Mouse (Mus musculus): Measurements from ENCODE around the gene Trrap. TPM values are rescaled to one million over a fixed set of nuclear protein-coding genes. Genes with fewer than 3 reads are reported as not detected.
A peak's percentile ranks its signal among the peaks of the same experiment; 100 is the strongest.

Gene Trrap
- polyA plus RNA-seq, 1 experiment, result 43.0 TPM

DNA sequence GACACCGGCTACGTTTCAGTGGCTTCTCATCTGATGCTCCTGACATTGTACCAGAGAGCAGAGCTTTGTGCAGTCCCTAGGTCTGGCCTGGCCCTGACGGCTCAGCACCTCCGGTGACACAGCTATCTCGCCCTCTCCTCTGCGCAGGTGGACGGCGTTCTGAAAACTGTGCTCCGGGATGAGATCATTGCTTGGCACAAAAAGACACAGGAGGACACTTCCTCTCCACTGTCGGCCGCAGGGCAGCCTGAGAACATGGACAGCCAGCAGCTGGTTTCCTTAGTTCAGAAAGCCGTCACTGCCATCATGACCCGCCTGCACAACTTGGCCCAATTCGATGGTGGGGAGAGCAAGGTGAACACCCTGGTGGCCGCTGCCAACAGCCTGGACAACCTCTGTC lies 91.0 kb downstream of the Trrap start:
- peaks cover 9% of the 10 kb centered on the region; the same call in 1 of the 2 replicates for H3K4me1 ChIP-seq
- H3K27me3 ChIP-seq (replicated peaks), result no peaks in the 10 kb centered on the region
- TF ChIP-seq GATA1 (IDR thresholded peaks at IDR 0.05; ENCODE audit: borderline replicate concordance, low read length) (no peak), FLI1 (IDR thresholded peaks at IDR 0.05; ENCODE audit: low read length) (no peak)
- H3K36me3 ChIP-seq (replicated peaks; ENCODE audit: low read length), result peaks cover 78% of the 10 kb centered on the region
- H3K9me3 ChIP-seq, result peaks cover 6% of the 10 kb centered on the region
- no peak overlapping the region for H3K4me3 ChIP-seq (replicated peaks)

DNA sequence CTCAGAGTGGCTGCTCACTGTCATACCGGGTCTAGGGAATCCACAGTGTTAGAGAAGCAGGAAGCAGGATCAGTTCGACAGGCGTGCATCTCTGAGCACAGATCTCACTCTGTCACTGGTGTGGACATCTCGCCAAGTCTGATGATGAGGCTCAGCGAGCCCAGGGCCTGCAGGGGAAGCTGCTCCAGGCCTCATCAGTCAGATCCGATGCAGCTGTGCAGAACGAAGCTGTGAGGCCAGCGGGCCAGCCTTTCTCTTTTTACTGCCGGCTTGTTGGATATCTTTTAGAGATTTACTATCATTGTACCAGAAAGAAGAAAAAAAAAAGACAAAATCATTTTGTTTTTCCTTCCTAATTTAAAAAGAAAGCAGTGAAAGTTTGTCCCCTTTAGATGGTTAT lies 91.8 kb downstream of the Trrap start:
- no peaks in the 10 kb centered on the region for H3K27me3 ChIP-seq (replicated peaks)
- peaks cover 6% of the 10 kb centered on the region for H3K9me3 ChIP-seq
- no peak overlapping the region for H3K4me3 ChIP-seq (replicated peaks)
- H3K36me3 ChIP-seq (replicated peaks; ENCODE audit: low read length), result peaks cover 71% of the 10 kb centered on the region
- TF ChIP-seq FLI1 (IDR thresholded peaks at IDR 0.05; ENCODE audit: low read length), result no peak
- no peak for TF ChIP-seq GATA1 (IDR thresholded peaks at IDR 0.05; ENCODE audit: borderline replicate concordance, low read length)
- H3K4me1 ChIP-seq, result peaks cover 9% of the 10 kb centered on the region; the same call in 1 of the 2 replicates

DNA sequence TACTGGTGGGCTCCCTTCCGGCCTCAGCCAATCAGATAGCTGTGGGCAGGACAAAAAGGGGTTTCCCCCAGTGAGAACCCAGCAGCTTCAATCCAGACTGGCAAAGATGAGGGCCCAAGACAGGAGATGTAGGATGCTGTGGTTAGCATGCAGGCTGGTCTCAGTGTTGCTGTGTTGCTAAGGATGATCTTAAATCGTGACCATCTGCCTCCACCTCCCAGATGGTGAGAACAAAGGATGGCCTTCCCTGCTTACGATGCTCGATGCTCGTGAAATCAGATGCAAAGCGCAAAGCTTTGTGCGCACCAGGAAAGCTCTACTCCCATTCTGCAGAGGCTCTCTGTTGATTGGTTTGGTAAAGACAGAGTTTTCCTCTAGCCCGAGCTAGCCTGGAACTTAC lies 93.4 kb downstream of the Trrap start:
- peak overlapping the region; percentile 33 for H3K4me3 ChIP-seq (replicated peaks)
- peaks cover 6% of the 10 kb centered on the region for H3K9me3 ChIP-seq
- TF ChIP-seq FLI1 (IDR thresholded peaks at IDR 0.05; ENCODE audit: low read length), result no peak
- no peak for TF ChIP-seq GATA1 (IDR thresholded peaks at IDR 0.05; ENCODE audit: borderline replicate concordance, low read length)
- no peaks in the 10 kb centered on the region for H3K27me3 ChIP-seq (replicated peaks)
- H3K4me1 ChIP-seq, result peaks cover 8% of the 10 kb centered on the region
- H3K36me3 ChIP-seq (replicated peaks; ENCODE audit: low read length), result peaks cover 55% of the 10 kb centered on the region

DNA sequence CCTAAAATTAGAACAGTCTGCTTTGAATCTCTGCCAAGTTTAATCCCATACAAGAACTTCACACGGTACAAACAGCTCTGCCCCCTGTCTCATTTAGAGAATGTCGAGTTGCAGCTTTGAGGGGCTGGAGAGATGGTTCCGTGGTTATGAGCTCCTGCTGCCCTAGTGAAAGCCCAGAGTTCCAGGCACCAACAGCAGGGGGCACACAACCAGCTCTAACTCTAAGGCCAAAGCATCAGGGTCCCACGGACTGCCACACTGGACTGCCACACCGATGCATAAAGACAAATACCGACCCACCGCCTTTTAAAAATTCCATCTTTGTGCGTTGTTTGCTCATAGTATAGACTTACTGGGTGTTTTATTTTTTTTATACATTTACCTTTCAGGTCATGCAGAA lies 99.4 kb downstream of the Trrap start:
- H3K36me3 ChIP-seq (replicated peaks; ENCODE audit: low read length), result peaks cover 26% of the 10 kb centered on the region
- TF ChIP-seq FLI1 (IDR thresholded peaks at IDR 0.05; ENCODE audit: low read length) (no peak), GATA1 (IDR thresholded peaks at IDR 0.05; ENCODE audit: borderline replicate concordance, low read length) (no peak)
- no peaks in the 10 kb centered on the region for H3K27me3 ChIP-seq (replicated peaks)
- H3K9me3 ChIP-seq, result no peaks in the 10 kb centered on the region; the same call in 1 of the 2 replicates
- H3K4me1 ChIP-seq, result peaks cover 45% of the 10 kb centered on the region
- no peak overlapping the region for H3K4me3 ChIP-seq (replicated peaks)

DNA sequence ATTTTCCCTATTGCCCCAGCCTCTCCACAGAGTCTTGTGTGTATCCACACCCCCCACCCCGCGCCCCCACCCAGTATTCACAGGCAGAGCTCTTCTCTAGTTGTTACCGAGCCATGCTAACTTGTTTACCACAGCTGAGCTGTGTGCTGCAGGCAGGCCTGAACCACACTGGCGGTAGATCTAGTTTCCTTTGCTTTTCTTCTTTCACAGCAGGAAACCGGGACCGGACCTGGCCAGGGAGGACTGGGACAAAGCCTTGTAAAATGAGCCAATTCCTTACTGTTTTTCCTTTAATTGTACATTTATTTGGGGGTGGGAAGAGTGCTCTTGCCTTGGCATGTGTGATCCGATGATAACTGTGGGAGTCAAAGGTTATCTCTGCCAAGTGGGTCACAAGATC lies 101.9 kb downstream of the Trrap start:
- no peak for TF ChIP-seq GATA1 (IDR thresholded peaks at IDR 0.05; ENCODE audit: borderline replicate concordance, low read length)
- TF ChIP-seq FLI1 (IDR thresholded peaks at IDR 0.05; ENCODE audit: low read length), result no peak
- Histone ChIP-seq H3K9me3 (no peaks in the 10 kb centered on the region; the same call in 1 of the 2 replicates), H3K36me3 (replicated peaks; ENCODE audit: low read length) (peaks cover 26% of the 10 kb centered on the region), H3K4me3 (replicated peaks) (peak overlapping the region; percentile 78), H3K4me1 (peaks cover 56% of the 10 kb centered on the region), H3K27me3 (replicated peaks) (peaks cover 7% of the 10 kb centered on the region)

DNA sequence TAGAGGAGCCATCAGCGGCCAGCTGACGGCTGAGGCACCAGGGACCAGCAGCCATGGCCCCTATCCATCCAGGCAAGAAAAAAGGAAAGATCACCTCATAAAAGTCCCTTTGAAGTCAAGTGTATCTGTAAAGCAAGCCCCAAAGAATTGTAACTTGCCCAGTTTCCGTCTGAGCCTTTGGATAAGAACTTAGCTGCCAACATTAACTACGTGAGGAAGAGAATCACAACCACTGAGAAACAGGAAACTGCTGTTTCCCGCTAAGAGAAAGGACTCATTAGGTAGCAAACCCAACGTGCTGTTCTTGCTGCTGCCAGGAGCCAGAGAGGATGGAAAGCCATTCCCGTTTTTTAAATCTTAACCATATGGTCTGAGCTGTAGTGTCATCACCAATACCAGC lies 103.2 kb downstream of the Trrap start:
- peak; percentile 25; the same call in 1 of the 2 replicates for TF ChIP-seq FLI1 (IDR thresholded peaks at IDR 0.05; ENCODE audit: low read length)
- no peak for TF ChIP-seq GATA1 (IDR thresholded peaks at IDR 0.05; ENCODE audit: borderline replicate concordance, low read length)
- Histone ChIP-seq H3K4me1 (peaks cover 68% of the 10 kb centered on the region), H3K9me3 (no peaks in the 10 kb centered on the region; the same call in 1 of the 2 replicates), H3K27me3 (replicated peaks) (peaks cover 10% of the 10 kb centered on the region), H3K4me3 (replicated peaks) (peak overlapping the region; percentile 28), H3K36me3 (replicated peaks; ENCODE audit: low read length) (peaks cover 26% of the 10 kb centered on the region)

DNA sequence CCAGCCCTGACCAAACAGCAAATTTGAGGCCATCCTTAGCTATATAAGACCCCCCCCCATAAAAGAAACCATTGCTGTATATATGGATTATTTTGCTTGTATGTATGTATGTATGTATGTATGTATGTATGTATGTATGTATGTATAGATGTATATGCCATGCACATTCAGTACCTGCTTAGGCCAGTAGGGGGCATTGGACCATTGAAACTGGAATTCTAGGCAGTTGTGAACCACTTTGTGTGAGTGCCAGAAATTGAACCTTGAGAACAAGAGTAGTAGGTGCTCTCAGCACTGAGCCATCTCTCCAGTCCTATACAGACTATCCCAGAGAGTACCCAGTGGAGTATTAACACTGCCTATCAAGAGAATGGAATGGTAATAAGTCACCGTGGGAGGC lies 104.2 kb downstream of the Trrap start:
- H3K36me3 ChIP-seq (replicated peaks; ENCODE audit: low read length), result peaks cover 25% of the 10 kb centered on the region

DNA sequence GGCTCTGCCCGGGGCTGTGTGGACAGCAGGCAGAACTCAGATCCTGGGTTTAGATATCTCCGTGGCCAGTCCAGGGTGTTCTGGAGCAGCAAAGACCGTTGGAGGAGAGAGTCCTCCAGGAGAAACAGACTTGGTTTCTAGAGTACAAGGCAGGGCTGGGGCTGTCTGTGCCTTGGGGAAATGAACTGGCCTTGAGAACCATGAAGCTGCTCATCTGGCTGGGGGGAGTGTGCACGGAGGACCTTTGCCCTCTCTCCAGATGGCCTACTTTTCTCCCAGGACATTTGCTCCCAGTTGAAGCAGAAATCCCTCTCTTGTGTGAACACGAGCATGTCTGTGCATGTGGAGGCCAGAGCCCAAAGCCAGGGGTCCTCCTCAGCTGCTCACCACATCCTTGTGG lies 104.8 kb downstream of the Trrap start:
- Histone ChIP-seq H3K4me1 (peaks cover 63% of the 10 kb centered on the region), H3K4me3 (replicated peaks) (no peak overlapping the region)
- no peak for TF ChIP-seq GATA1 (IDR thresholded peaks at IDR 0.05; ENCODE audit: borderline replicate concordance, low read length)
- no peak for TF ChIP-seq FLI1 (IDR thresholded peaks at IDR 0.05; ENCODE audit: low read length)

More for the DNA sequence above, 104.2 kb downstream of the Trrap start:
- no peaks in the 10 kb centered on the region; the same call in 1 of the 2 replicates for H3K9me3 ChIP-seq
- TF ChIP-seq GATA1 (IDR thresholded peaks at IDR 0.05; ENCODE audit: borderline replicate concordance, low read length), result no peak
- TF ChIP-seq FLI1 (IDR thresholded peaks at IDR 0.05; ENCODE audit: low read length), result no peak
- H3K27me3 ChIP-seq (replicated peaks), result peaks cover 10% of the 10 kb centered on the region
- H3K4me1 ChIP-seq, result peaks cover 62% of the 10 kb centered on the region
- no peak overlapping the region for H3K4me3 ChIP-seq (replicated peaks)

DNA sequence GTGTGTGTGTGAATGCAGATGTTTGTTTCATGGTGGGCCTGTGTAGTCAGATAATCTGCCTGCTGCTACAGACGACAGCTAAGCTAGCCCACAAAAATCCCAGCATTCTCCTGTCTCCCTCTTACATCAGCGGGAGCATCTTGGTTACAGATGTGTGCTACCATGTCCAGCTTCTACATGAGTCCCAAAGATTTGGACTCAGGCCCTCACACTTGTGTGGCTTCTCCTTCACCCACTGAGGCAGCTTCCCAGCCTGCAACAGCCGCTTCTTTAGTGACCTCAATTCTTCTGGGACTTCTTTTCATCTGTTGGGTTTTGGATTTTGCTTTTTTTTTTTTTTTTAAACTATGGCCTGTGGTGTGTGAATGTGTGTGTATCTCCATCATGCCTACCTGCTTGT lies 105.3 kb downstream of the Trrap start:
- Histone ChIP-seq H3K36me3 (replicated peaks; ENCODE audit: low read length) (peaks cover 32% of the 10 kb centered on the region), H3K9me3 (no peaks in the 10 kb centered on the region; the same call in 1 of the 2 replicates), H3K27me3 (replicated peaks) (peaks cover 10% of the 10 kb centered on the region), H3K4me1 (peaks cover 63% of the 10 kb centered on the region), H3K4me3 (replicated peaks) (no peak overlapping the region)
- no peak for TF ChIP-seq GATA1 (IDR thresholded peaks at IDR 0.05; ENCODE audit: borderline replicate concordance, low read length)
- no peak for TF ChIP-seq FLI1 (IDR thresholded peaks at IDR 0.05; ENCODE audit: low read length)

More for the DNA sequence above, 104.8 kb downstream of the Trrap start:
- H3K9me3 ChIP-seq, result no peaks in the 10 kb centered on the region; the same call in 1 of the 2 replicates
- peaks cover 10% of the 10 kb centered on the region for H3K27me3 ChIP-seq (replicated peaks)
- peaks cover 31% of the 10 kb centered on the region for H3K36me3 ChIP-seq (replicated peaks; ENCODE audit: low read length)

DNA sequence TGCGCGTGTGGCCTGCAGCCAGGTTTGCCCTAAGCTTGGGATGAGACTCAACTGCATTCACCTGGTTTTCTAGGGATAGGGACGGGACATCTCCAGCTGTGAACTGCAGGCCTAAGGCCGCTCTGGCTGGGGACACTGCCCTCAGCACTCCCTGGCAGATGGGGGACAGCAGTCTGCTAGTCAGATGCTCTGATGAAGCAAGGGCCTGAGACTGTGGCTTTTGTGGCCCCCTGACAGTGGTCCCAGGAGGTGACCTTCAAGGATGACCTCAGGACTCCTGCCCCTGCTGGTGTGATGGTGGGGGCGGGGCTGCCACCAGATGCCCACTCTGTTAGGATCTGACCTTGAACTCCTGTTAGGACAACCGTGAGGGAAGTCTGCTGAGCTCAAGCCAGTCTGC lies 107.7 kb downstream of the Trrap start:
- Histone ChIP-seq H3K4me1 (peaks cover 46% of the 10 kb centered on the region), H3K4me3 (replicated peaks) (no peak overlapping the region), H3K27me3 (replicated peaks) (peaks cover 12% of the 10 kb centered on the region), H3K36me3 (replicated peaks; ENCODE audit: low read length) (peaks cover 35% of the 10 kb centered on the region), H3K9me3 (no peaks in the 10 kb centered on the region; the same call in 1 of the 2 replicates)
- TF ChIP-seq GATA1 (IDR thresholded peaks at IDR 0.05; ENCODE audit: borderline replicate concordance, low read length) (no peak), FLI1 (IDR thresholded peaks at IDR 0.05; ENCODE audit: low read length) (no peak)

Measured in megakaryocyte, embryonic 14.5 days (primary cell).